Mouse (Mus musculus): ENCODE results near the gene Auts2.

Auts2 gene

DNA sequence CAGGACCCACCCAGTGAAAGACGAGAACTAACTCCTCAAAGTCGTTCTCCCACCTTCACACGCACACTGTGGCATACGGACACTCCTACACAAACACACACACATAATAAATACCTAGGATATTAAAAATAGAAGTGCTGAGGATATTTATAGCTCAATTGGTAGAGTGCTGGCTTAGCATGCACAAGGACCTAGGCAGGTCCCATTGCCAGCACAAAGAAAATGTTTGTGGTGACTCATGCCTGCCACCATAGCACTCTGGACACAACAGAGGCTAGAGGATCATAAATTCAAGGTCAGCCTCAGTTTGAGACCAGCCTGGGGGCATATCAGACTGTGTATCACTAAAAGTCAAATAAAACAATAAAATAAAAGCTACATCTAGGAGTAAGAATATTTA, 815.2 kb downstream of the Auts2 start:
- no peak for DNase-seq (ENCODE audit: low read depth, low spot score)

DNA sequence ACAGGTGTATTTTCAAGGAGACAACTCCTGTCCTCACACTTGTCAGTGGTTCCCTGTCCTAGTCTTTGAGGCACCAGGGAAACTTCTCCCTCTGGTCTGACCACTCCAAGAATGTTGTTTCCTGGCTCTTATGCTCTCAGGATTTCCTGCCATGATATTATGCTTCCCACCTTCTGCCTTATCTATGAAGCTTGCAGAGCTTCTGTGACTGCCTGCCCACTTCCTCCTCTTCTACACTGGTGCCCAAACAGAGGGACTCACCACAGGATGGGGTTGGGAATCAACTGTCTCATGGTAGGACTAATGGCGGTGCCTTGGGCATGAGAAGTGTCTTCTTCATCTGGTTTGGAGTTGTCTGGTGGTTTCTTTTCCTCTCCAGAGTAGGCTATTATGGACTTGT, 818.6 kb downstream of the Auts2 start:
- DNase-seq (ENCODE audit: low read depth, low spot score): no peak

DNA sequence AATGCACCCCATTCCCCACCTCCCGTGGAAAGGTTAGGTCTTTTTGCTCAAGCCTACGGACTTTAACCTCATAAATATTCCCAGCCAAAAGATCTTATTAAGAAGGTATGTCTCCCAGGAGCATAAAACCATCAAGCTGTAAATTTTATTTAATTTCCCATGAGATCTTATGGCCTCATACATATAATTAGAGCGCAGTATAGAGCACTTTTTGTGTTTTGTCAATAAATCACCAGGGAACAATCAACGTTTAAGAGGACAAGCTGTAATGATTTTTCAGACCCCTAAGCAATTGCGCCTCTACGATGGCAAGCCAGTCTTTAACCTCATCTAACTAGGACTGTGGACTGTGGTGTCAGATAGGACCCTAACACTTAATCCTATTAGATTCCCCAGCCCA, 820.4 kb downstream of the Auts2 start:
- no peak for DNase-seq (ENCODE audit: low read depth, low spot score)

DNA sequence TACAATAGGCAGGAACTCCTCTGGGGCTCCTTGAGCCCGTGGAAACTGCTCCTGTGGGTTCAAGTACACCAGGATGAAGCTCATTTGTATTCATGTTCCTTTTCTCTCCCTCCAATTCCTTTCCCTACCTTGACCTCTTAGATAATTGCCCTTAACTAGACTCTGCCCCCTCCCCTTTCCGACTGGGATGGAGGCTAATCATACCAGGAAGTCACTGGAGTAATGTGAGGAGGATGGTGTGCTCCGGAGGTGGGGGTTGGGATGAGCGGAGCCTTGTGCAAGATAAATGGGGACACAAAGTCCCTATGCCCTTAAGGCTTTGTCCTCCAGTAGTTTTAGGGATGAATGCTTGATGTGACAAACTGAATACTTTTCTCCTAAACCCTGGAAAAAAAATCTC, 820.8 kb downstream of the Auts2 start:
- no peak for DNase-seq (ENCODE audit: low read depth, low spot score)

DNA sequence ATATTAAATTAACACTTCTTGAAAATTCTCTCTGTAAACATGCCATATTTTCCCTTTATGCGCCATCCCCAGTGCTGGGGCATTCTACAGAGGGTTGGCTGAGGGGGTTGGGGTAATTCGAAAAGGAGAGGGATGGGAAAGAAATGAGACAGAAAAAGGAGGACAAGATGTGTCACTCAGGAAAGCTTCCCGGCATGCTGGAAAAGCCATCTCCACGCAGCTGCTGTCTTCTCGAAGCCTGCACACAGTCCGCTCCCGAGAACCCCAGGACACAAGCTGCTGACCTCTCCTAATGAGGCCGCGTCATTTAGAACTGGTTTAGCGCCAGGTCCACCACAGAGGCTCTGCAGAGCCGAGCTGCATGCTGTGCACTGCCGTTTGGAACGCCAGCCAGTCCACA, 825.1 kb downstream of the Auts2 start:
- DNase-seq (ENCODE audit: low read depth, low spot score): no peak

DNA sequence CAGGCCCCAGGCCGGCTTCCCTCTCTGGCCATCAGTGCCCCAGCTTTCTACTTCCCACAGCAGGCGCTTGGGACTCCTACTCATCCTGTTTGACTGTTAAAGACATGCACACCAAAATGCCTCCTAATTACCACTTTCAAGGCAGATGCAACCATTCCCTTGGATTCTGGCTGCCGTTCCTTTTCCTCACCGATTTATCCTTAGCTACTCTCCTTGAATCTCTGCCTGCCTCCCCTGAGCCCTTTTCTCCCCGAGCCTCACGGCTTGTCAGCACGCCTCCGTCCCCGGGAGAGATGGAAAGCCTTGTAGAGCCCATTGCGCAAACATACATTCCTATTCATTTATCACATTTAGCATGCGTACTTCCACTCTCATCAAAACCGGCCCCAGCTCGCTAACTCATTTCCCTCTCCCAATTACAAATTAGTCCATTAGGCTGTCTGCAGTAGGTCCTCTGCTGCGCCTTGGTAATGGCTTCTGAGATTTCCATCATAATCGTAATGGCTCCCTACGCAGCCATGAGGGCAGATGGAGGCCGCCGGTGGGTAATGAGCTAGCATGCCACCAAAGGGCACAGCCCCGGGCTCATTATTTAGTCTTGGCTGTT, 825.7 kb downstream of the Auts2 start:
- no peak for DNase-seq (ENCODE audit: low read depth, low spot score)

DNA sequence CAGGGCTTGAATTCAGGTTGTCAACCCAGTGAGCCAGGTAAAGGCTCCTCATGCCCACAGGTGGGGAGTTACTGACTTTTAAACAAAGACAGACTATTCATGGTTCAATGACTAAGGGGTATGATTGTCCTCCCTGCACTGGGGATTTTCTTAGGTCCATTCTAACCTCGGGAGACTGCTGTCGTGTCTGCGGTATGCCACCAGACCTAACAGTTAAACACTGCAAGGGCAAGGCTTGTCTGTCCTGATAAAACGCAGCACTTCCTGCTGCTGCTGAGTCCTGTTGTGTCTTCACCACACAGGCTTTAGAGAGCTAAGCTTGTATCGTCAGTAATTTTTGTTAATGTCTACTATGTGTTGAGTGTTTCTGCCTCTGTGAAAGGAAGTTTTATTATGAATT, 828.2 kb downstream of the Auts2 start:
- DNase-seq (ENCODE audit: low read depth, low spot score): no peak

DNA sequence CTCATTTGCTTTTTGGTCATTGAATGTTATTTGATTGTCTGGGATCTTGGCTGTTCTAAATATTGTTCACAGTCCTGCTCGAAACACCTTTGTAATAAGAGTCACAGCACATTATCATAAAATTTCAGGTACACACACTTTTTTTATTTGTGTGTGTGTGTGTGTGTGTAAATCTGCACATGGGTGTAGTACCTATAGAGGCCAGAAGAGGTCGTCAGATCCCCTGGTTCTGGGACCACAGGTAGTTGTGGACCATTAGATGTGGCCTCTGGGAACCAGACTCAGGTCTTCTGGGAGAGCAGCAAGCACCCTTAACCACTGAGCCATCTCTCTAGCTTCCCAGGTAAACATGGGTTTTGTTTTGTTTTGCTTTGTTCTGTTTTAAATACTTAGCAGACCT, 830.7 kb downstream of the Auts2 start:
- no peak for DNase-seq (ENCODE audit: low read depth, low spot score)

DNA sequence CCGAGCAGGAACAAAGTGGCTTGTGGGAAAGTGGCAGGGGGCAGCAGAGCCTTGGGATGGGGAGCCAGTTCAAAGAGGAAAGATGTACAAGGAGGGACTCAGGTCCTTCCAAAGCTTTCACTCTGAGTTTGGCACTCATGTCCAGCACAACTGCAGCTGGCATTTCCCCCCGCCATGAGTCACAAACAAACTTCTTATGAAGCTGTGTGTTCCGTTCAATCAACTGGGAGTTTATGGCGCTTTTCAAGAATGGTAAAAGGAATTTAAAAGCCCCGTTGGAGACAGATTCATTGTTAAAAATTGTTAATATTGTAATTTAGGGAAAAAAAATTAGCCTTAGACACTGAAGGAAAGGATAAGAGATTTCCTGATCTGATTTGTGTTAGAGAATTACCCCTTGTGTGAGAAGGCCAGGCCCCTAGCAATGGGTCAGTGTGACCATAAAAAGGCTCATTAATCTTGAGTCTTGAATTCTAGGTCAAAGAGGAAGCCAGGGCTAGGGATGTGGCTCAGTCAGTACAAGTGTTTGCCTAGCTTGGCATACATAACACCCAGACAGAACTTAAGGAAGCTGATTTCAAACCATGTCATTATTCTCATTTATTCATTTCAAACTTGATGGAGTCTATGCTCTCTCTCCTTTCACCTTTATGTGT, 831.5 kb downstream of the Auts2 start:
- no peak for DNase-seq (ENCODE audit: low read depth, low spot score)

DNA sequence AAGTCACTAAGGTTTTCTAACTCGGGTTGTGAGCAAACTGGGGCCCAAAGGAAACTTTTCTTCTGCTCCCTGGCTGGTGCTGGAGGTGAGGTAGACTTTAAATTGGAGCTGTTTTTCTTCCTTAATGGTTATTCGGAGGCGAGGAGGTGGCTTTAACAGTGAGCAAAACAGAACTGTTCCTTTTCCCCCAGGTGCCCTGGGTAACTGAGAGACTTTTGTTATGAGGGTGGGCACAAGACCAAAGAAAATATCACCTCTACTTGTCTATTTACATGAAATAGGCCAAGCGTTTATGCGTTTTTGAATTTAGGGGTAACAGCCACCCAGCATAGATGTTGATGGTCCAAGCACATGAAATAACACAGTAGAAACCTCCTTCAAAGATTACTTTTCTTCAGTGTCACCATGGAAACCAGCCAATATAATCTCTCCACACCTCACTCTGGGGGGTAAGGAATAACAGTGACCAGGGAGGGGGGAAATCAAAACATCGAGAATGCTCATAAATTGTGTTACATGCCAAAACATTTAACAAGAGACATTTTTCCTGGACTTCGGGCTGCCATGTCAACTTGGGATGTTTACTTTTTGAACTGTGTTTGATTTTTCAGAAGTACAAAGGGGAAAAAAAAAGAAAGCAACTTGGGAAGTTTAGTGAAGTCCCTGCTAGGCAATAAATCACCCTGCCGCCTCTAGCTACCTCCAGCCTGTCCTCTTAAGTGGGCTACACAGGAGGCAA, 832.2 kb downstream of the Auts2 start:
- DNase-seq (ENCODE audit: low read depth, low spot score): no peak

DNA sequence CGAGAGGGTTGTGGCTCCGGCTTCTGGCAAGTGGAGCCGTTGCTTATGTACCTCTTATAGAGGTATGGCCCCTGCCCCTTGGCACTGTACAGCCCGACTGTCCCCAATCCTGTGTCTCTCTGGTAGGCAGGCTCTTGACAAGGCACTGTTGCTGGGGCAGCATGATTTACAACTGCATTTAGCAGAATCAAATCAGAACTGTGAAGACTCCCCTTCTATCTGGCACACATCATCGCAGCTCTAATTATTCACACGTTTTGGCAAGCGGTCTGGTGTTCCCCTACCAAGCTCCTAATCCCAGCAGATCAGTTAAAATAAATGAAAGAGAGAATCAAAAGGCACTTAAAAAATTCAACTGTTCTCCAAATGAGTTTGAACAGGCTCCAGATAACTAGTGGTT, 835.7 kb downstream of the Auts2 start:
- no peak for DNase-seq (ENCODE audit: low read depth, low spot score)

DNA sequence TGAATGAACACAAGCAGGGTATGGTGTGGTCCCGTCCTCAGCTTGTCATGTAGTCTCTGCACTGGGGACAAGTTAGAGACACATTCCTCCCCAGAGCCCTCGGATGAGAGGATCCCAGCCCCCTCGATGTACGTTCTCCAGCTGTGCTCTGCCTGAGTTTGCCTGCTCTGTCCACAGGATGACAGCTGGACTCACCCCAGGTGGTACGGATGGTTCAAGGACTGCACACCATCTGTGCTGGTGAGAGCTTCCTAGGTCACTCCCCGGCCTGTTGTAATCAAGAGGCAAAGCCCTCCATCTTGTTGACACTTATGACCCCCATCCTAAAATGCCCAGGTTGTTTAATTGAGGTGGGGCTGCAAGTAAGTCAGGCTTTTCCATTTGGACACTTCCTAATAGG, 839.4 kb downstream of the Auts2 start:
- DNase-seq (ENCODE audit: low read depth, low spot score): no peak

DNA sequence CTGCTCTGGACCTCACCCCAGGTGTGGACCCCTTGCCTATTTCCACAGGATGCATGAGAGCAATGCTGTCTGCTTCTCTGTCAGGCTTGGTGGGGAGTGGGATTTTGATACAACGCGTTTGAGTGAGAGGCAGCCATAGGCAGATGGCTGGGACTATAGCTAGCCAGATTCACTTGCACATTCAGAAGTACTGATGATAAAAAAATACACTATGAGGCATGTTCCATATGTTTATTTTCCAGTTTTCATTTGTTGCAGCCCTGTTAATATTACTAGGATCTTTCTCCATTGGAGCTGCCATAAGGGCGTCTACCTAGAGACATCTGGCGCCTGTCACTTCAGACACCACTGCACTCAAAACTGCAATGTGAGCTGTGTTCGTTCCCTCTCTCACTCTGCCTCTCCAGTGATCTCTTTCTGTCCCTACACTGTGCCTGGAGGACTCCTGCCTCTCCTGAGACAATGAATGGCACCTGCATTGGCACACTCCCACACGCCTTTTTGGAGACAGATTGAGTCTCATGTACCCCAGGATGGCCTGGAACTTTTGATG, 840.2 kb downstream of the Auts2 start:
- no peak for DNase-seq (ENCODE audit: low read depth, low spot score)

DNA sequence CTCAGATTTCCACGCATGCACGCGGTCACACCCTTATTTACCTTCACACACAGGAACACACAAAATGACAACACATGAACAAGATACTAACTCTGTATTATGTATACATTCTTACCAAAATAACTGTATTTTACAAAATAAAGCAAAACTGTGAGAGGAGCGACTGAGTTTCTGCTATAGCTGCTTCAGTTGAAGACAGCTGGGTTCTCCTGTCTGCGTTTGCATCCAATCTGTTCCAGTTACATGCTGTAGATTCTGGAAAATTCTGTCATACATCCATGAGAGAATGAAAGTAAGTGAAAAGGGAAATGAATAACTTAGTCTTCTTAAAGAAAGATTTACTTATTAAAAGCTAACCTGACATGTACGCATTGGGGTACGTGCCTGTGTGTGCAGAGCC, 844.2 kb downstream of the Auts2 start:
- DNase-seq (ENCODE audit: low read depth, low spot score): no peak

DNA sequence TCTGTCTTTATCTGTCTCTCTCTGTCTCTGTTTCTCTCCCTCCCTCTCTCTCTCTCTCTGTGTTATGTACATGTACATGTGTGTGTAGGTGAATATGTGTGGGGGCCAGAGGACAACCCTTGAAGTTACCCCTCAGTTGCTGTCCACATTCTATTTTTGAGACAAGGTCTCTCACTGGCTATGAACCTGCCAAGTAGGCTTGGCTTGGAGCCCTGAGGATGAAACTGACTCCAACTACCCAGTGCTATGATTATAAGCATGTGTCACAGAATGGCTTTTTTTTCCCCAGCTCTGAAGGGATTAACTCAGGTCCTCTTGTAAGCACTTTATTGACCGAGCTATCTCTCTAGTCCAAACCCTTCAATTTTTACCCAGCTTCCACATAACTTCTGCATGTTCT, 852.4 kb downstream of the Auts2 start:
- DNase-seq (ENCODE audit: low read depth, low spot score): no peak

DNA sequence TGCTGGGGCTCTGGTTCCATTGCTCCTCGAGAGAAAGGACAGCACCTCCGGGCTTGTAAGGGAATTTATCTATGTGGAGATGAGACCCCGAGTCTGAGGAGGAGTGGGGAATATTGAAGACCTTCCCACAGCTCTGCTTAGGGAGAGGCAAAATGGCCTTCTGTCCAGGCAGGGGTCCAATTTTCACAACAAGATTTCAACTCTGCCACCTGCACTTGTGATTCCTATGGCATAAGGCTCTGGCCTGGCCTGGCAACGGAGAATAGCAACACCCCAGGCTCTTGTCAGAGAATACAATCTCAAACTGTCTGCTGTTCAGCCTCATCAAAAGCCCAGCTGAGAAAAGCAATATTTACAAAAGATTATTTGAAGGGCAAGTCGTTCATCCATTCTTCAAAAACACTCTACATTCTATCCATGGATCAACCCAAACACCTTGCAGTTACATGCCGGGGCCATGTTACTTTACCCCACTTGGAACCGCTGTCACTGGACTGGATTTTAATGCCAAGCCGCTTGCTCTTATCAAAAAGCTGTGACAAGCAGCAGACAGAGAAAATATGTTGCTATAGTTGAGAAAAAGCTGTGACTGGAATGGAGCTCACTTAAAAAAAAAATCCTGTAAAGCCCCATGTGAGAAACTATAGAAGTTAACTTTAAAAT, 856.1 kb downstream of the Auts2 start:
- no peak for DNase-seq (ENCODE audit: low read depth, low spot score)

DNA sequence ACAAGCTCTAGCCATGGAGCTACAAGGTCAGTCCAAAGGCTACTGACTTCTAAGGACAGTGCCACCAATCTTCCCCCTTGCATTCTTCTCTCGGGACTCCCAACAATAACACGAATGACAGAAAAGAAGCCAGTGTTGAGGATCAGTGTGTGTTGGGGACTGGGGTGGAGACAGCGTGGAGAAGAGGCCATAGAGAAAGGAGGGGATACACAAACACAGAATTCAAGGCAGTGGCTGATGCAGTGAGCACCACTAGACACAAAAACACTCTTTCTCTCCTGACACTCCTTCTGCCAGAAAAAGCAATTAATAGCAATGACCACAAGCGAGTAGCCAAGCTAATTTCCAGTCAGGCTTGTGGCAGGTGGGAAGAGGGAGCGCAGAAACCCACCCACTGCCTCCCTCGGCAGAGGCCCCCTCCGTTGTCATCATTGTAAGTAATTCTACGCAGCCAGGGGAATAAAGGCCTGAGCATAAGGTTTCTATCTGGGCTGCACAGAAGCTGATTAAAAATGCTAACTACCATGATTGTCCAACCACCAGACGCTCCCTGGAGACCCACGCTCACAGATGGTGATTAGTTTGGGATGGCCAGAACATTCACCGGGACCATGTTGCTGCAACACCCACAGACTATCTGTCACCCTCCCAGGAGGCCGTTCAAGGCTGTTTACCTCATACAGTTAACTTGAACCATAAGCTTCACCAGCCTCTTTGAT, 862.9 kb downstream of the Auts2 start:
- no peak for DNase-seq (ENCODE audit: low read depth, low spot score)

DNA sequence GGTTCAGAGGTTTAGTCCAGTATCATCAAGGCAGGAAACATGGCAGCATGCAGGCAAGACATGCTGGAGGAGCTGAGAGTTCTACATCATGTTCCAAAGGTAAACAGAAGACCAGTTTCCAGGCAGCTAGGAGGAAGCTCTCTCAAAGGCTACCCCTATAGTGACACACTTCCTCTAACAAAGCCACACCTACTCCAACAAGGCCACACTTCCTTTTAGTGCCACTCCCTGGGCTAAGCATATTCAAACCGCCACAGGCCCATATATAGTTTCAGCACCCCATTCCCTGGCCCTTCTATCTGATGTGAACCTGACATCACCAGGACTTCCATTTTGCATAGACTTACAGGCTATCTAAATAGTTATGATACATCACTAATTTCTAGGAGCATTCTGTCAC, 863.6 kb downstream of the Auts2 start:
- DNase-seq (ENCODE audit: low read depth, low spot score): no peak

DNA sequence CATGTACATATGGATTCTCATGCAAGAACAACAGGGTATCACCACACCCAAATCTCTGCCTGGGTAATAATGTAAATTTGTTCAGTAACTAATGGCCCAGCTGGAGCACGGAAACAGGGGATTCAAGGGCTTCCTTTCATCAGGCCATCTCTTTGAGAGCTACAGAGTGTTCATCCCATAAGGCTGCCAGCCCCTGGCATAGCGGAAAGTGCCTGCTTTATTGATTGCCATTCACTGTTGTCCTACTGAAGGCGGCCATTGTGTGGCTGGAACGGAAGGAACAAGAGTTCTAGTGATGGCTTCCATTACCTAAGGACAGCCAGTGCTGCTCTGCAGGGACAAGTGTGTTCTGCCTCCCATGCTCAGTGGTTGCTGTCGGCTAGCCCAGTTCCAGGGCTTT, 865.6 kb downstream of the Auts2 start:
- DNase-seq (ENCODE audit: low read depth, low spot score): no peak

DNA sequence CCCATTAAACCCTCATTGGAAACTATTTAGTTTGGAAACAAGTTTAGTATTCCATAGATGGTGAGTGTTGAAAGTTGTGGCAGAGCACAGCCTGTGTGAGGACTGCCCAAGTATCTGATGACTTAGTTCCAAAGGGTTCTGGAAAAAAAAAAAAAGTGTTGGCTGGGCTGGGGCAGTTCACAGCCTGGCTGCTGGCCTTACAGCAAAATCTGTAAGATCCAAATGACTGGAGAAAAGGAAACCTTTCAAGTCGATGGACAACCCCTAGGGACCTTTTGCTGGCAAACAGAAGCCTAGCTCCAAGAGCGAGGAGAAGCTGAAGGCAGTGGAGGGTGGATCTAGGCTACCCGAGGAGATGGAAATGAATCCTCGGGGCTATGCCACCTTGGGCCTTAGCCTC, 869.4 kb downstream of the Auts2 start:
- no peak for DNase-seq (ENCODE audit: low read depth, low spot score)

DNA sequence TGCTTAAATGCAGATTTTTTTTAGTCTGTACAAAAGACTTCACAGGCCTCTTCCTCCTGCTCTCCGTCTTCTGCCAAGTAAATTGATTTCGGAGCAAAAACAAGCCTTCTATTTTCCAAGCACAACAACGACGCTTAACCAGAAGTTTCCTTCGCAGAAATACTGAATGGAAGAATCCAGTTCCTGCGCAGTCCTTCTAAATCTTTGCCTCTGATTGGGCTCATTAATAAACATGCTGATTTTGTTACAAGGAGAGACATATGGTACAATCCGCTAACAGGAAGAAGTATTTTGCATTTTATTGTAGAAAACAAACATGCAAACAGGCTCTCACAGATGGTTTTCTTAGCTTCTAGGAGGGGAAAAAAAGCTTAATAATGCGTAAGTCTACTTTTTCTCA, 878.1 kb downstream of the Auts2 start:
- DNase-seq (ENCODE audit: low read depth, low spot score): no peak

DNA sequence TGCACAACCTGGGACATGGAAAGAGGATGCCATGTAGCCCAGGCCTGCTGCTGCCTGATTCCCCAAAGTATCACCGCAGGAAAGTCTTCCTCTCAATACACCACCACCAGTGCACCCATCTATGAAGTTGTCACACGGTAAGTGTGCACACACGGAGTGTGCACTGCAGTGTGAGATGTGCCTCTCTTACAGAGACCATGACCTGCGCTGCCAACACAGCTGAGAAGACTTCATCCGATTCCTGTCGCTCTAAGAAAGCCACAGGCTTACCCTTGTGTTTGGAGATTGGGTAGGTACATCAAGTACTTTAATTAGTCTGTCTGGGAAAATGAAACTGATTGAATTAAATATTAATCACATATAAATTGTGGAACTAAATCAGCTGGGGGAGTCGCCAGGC, 878.5 kb downstream of the Auts2 start:
- DNase-seq (ENCODE audit: low read depth, low spot score): no peak
